Mouse (Mus musculus) embryo, embryonic 10.5 days (tissue): ENCODE results near the gene Rad51b.
A peak's percentile ranks its signal among the peaks of the same experiment; 100 is the strongest.

ENCODE experiments used
- DNase-seq: peaks from one replicate; pipeline ENCODE4 v3.0.0-alpha.2; 2015; ENCODE audit warnings: low spot score

The Rad51b gene

GRCm38 (mm10) chr12:79804776-79805524, 507.9 kb downstream of the Rad51b start:
- peak; percentile 64 for DNase-seq

GRCm38 (mm10) chr12:79806990-79807389, 509.9 kb downstream of the Rad51b start:
- no peak for DNase-seq

- DNase-seq = peak; percentile 73
These were observed 510.3 kb downstream of the Rad51b start for GRCm38 (mm10) chr12:79807410-79807847.

- DNase-seq = peak; percentile 40
These were observed 510.9 kb downstream of the Rad51b start for GRCm38 (mm10) chr12:79807938-79808401.

- DNase-seq = peak; percentile 8
These were observed 511.6 kb downstream of the Rad51b start for GRCm38 (mm10) chr12:79808426-79809398.

- DNase-seq = no peak
These were observed 512.4 kb downstream of the Rad51b start for GRCm38 (mm10) chr12:79809518-79809917.

GRCm38 (mm10) chr12:79812422-79812821, 515.3 kb downstream of the Rad51b start:
- DNase-seq = peak; percentile 75

GRCm38 (mm10) chr12:79812838-79813563, 515.9 kb downstream of the Rad51b start:
- peak; percentile 73 for DNase-seq

- peak; percentile 59 for DNase-seq
These were observed 516.7 kb downstream of the Rad51b start for GRCm38 (mm10) chr12:79813566-79814305.

- peak; percentile 44 for DNase-seq
These were observed 517.4 kb downstream of the Rad51b start for GRCm38 (mm10) chr12:79814312-79815091.

GRCm38 (mm10) chr12:79816241-79816640, 519.2 kb downstream of the Rad51b start:
- DNase-seq = peak; percentile 14

- no peak for DNase-seq
These were observed 523.3 kb downstream of the Rad51b start for GRCm38 (mm10) chr12:79820228-79820958.

- no peak for DNase-seq
These were observed 524.8 kb downstream of the Rad51b start for GRCm38 (mm10) chr12:79821901-79822300.

GRCm38 (mm10) chr12:79822401-79822800, 525.3 kb downstream of the Rad51b start:
- DNase-seq = no peak

- peak; percentile 63 for DNase-seq
These were observed 528.8 kb downstream of the Rad51b start for GRCm38 (mm10) chr12:79825922-79826321.

- DNase-seq = no peak
These were observed 530.2 kb downstream of the Rad51b start for GRCm38 (mm10) chr12:79827233-79827692.

GRCm38 (mm10) chr12:79827735-79828134, 530.7 kb downstream of the Rad51b start:
- no peak for DNase-seq

- DNase-seq = no peak
These were observed 533.6 kb downstream of the Rad51b start for GRCm38 (mm10) chr12:79830686-79831085.

GRCm38 (mm10) chr12:79832611-79833010, 535.5 kb downstream of the Rad51b start:
- DNase-seq = no peak

GRCm38 (mm10) chr12:79835521-79835920, 538.4 kb downstream of the Rad51b start:
- DNase-seq = no peak
